Mouse (Mus musculus): ENCODE results near the gene Abl2. TPM values are rescaled to one million over a fixed set of nuclear protein-coding genes. Genes with fewer than 3 reads are reported as not detected.

The Abl2 gene
- polyA plus RNA-seq, 1 experiment from 2014 or later: 7.0 TPM

GRCm38 (mm10) chr1:156593267-156593666, 34.7 kb downstream of the Abl2 start:
- H3K36me3 ChIP-seq: no peaks in the 10 kb centered on the region
- no peak overlapping the region for H3K4me3 ChIP-seq (replicated peaks)
- H3K4me1 ChIP-seq (replicated peaks): no peaks in the 10 kb centered on the region
- H3K27me3 ChIP-seq: no peaks in the 10 kb centered on the region
- no peaks in the 10 kb centered on the region for H3K9me3 ChIP-seq
- ATAC-seq: no peak
- H3K27ac ChIP-seq: no peak overlapping the region
- WGBS: 89% methylated on average over 5 of the region's 5 CpGs
- no peak overlapping the region for H3K9ac ChIP-seq (replicated peaks)
- no peak overlapping the region for H3K4me2 ChIP-seq (replicated peaks)

- Histone ChIP-seq H3K9me3 (no peaks in the 10 kb centered on the region), H3K4me2 (replicated peaks) (no peak overlapping the region), H3K9ac (replicated peaks) (no peak overlapping the region), H3K4me1 (replicated peaks) (no peaks in the 10 kb centered on the region), H3K27ac (no peak overlapping the region), H3K4me3 (replicated peaks) (no peak overlapping the region), H3K27me3 (no peaks in the 10 kb centered on the region), H3K36me3 (no peaks in the 10 kb centered on the region)
- no peak for ATAC-seq
- WGBS: 82% methylated on average over 4 of the region's 4 CpGs
Observed at GRCm38 (mm10) chr1:156597089-156597488, 38.5 kb downstream of the Abl2 start.

GRCm38 (mm10) chr1:156602545-156602944, 44.0 kb downstream of the Abl2 start:
- H3K4me2 ChIP-seq (replicated peaks): no peak overlapping the region
- H3K9me3 ChIP-seq: no peaks in the 10 kb centered on the region
- H3K9ac ChIP-seq (replicated peaks): no peak overlapping the region
- H3K4me3 ChIP-seq (replicated peaks): no peak overlapping the region
- WGBS: 72% methylated on average over 3 of the region's 3 CpGs
- no peaks in the 10 kb centered on the region for H3K27me3 ChIP-seq
- ATAC-seq: no peak
- peaks cover 4% of the 10 kb centered on the region; the same call in 1 of the 2 replicates for H3K4me1 ChIP-seq (replicated peaks)
- no peak overlapping the region for H3K27ac ChIP-seq
- H3K36me3 ChIP-seq: no peaks in the 10 kb centered on the region

- WGBS: 86% methylated on average over 12 of the region's 12 CpGs
- no peak overlapping the region for H3K9ac ChIP-seq (replicated peaks)
- no peaks in the 10 kb centered on the region for H3K9me3 ChIP-seq
- ATAC-seq: no peak
- H3K4me1 ChIP-seq (replicated peaks): peaks cover 12% of the 10 kb centered on the region
- no peak overlapping the region for H3K4me3 ChIP-seq (replicated peaks)
- no peaks in the 10 kb centered on the region for H3K36me3 ChIP-seq
- H3K4me2 ChIP-seq (replicated peaks): no peak overlapping the region
- no peaks in the 10 kb centered on the region for H3K27me3 ChIP-seq
- H3K27ac ChIP-seq: no peak overlapping the region
Observed at GRCm38 (mm10) chr1:156605094-156605866, 46.7 kb downstream of the Abl2 start.

GRCm38 (mm10) chr1:156605940-156606339, 47.4 kb downstream of the Abl2 start:
- no peak for ATAC-seq

GRCm38 (mm10) chr1:156608496-156608895, 49.9 kb downstream of the Abl2 start:
- no peak for ATAC-seq
- H3K36me3 ChIP-seq: no peaks in the 10 kb centered on the region
- H3K9ac ChIP-seq (replicated peaks): no peak overlapping the region
- H3K4me1 ChIP-seq (replicated peaks): peaks cover 14% of the 10 kb centered on the region
- no peak overlapping the region for H3K4me2 ChIP-seq (replicated peaks)
- H3K27ac ChIP-seq: no peak overlapping the region
- WGBS: 78% methylated on average over 2 of the region's 2 CpGs
- H3K4me3 ChIP-seq (replicated peaks): no peak overlapping the region
- no peaks in the 10 kb centered on the region for H3K9me3 ChIP-seq
- no peaks in the 10 kb centered on the region for H3K27me3 ChIP-seq

More at GRCm38 (mm10) chr1:156605940-156606339, 47.4 kb downstream of the Abl2 start:
- Histone ChIP-seq H3K27me3 (no peaks in the 10 kb centered on the region), H3K27ac (no peak overlapping the region), H3K4me1 (replicated peaks) (peaks cover 12% of the 10 kb centered on the region), H3K36me3 (no peaks in the 10 kb centered on the region), H3K4me3 (replicated peaks) (no peak overlapping the region), H3K9ac (replicated peaks) (no peak overlapping the region), H3K9me3 (no peaks in the 10 kb centered on the region), H3K4me2 (replicated peaks) (no peak overlapping the region)
- 86% methylated on average over 2 of the region's 2 CpGs for WGBS

- Histone ChIP-seq H3K4me3 (replicated peaks) (no peak overlapping the region), H3K27me3 (no peaks in the 10 kb centered on the region), H3K27ac (no peak overlapping the region), H3K9ac (replicated peaks) (no peak overlapping the region), H3K9me3 (no peaks in the 10 kb centered on the region), H3K36me3 (no peaks in the 10 kb centered on the region), H3K4me2 (replicated peaks) (no peak overlapping the region), H3K4me1 (replicated peaks) (peaks cover 21% of the 10 kb centered on the region)
- no peak for ATAC-seq
- WGBS: 89% methylated on average over 1 of the region's 1 CpGs
Observed at GRCm38 (mm10) chr1:156610257-156610656, 51.7 kb downstream of the Abl2 start.

- no peak overlapping the region for H3K4me3 ChIP-seq (replicated peaks)
- peak overlapping the region; percentile 38 for H3K4me2 ChIP-seq (replicated peaks)
- H3K27me3 ChIP-seq: no peaks in the 10 kb centered on the region
- ATAC-seq: peak; percentile 87
- H3K4me1 ChIP-seq (replicated peaks): peaks cover 42% of the 10 kb centered on the region
- no peaks in the 10 kb centered on the region for H3K36me3 ChIP-seq
- H3K9me3 ChIP-seq: no peaks in the 10 kb centered on the region
- WGBS: 4% methylated on average over 9 of the region's 9 CpGs
- peak overlapping the region; percentile 87 for H3K27ac ChIP-seq
- peak overlapping the region; percentile 28; the same call in 1 of the 2 replicates for H3K9ac ChIP-seq (replicated peaks)
Observed at GRCm38 (mm10) chr1:156613855-156614530, 55.4 kb downstream of the Abl2 start.

- H3K4me3 ChIP-seq (replicated peaks): no peak overlapping the region
- no peaks in the 10 kb centered on the region for H3K27me3 ChIP-seq
- no peak overlapping the region for H3K4me2 ChIP-seq (replicated peaks)
- no peaks in the 10 kb centered on the region for H3K9me3 ChIP-seq
- H3K36me3 ChIP-seq: no peaks in the 10 kb centered on the region
- no peak overlapping the region for H3K9ac ChIP-seq (replicated peaks)
- no peak for ATAC-seq
- H3K27ac ChIP-seq: no peak overlapping the region
- H3K4me1 ChIP-seq (replicated peaks): peaks cover 35% of the 10 kb centered on the region
- 85% methylated on average over 1 of the region's 1 CpGs for WGBS
Observed at GRCm38 (mm10) chr1:156614710-156615109, 56.1 kb downstream of the Abl2 start.

GRCm38 (mm10) chr1:156615381-156616133, 57.0 kb downstream of the Abl2 start:
- no peaks in the 10 kb centered on the region for H3K36me3 ChIP-seq
- H3K9me3 ChIP-seq: no peaks in the 10 kb centered on the region
- peaks cover 33% of the 10 kb centered on the region for H3K4me1 ChIP-seq (replicated peaks)
- ATAC-seq: peak; percentile 25
- H3K27me3 ChIP-seq: no peaks in the 10 kb centered on the region
- 0 out of 2 replicates have a peak overlapping the region, but pooled peaks have one; percentile 1 for H3K4me2 ChIP-seq (replicated peaks)
- WGBS: 29% methylated on average over 13 of the region's 13 CpGs
- no peak overlapping the region for H3K4me3 ChIP-seq (replicated peaks)
- H3K27ac ChIP-seq: no peak overlapping the region
- H3K9ac ChIP-seq (replicated peaks): no peak overlapping the region

GRCm38 (mm10) chr1:156616989-156617598, 58.5 kb downstream of the Abl2 start:
- ATAC-seq: no peak
- H3K27ac ChIP-seq: no peak overlapping the region

More at GRCm38 (mm10) chr1:156616989-156617598, 58.5 kb downstream of the Abl2 start:
- H3K9ac ChIP-seq (replicated peaks): no peak overlapping the region
- no peaks in the 10 kb centered on the region for H3K36me3 ChIP-seq
- H3K9me3 ChIP-seq: no peaks in the 10 kb centered on the region
- H3K4me3 ChIP-seq (replicated peaks): no peak overlapping the region
- no peaks in the 10 kb centered on the region for H3K27me3 ChIP-seq
- 47% methylated on average over 12 of the region's 12 CpGs for WGBS
- no peak overlapping the region for H3K4me2 ChIP-seq (replicated peaks)
- peaks cover 33% of the 10 kb centered on the region for H3K4me1 ChIP-seq (replicated peaks)

Measured in midbrain, embryonic 13.5 days (tissue).